Mouse (Mus musculus): ENCODE measurements around the gene Pcsk2.

Gene Pcsk2

GRCm38 (mm10) chr2:143739475-143740226 is 193.7 kb downstream of the Pcsk2 start:
- DNase-seq: no peak

DNA sequence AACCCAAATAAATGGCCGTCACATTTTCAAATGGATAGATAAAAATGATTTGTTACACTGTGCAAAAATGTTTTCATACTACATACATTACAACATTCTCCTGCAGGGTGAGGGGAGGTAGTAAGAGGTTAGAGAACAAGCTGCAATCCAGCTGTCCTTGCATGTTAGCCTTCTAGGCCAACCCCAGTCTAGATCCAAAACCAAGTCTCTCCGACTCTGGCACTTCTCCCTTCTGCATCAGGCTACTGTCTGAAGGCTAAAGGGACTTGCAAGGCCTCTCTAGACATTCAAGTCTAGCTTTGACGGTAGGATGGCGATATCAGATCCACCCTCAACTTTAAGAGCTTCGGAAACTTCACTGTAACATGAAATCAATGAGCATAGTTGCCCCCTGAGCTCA is 196.5 kb downstream of the Pcsk2 start:
- DNase-seq: no peak

DNA sequence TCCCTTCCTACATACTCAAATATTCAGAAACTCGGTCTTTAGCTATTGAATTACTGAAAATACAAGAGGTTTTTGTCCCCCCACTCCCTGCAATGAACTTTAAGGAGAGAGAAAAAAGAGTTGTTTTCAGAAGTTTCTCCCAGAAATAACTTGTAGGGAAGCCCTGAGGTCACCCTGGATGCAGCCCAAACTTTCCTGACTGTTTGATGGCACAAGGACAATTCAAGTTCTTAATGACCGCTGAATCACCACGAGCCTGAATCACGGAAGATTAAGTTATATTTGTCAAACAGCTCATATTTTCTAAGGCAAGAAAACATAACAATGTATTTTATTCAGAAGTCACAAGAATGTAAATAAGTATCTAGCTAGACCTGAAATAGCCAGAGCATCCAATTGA is 197.1 kb downstream of the Pcsk2 start:
- DNase-seq: no peak

DNA sequence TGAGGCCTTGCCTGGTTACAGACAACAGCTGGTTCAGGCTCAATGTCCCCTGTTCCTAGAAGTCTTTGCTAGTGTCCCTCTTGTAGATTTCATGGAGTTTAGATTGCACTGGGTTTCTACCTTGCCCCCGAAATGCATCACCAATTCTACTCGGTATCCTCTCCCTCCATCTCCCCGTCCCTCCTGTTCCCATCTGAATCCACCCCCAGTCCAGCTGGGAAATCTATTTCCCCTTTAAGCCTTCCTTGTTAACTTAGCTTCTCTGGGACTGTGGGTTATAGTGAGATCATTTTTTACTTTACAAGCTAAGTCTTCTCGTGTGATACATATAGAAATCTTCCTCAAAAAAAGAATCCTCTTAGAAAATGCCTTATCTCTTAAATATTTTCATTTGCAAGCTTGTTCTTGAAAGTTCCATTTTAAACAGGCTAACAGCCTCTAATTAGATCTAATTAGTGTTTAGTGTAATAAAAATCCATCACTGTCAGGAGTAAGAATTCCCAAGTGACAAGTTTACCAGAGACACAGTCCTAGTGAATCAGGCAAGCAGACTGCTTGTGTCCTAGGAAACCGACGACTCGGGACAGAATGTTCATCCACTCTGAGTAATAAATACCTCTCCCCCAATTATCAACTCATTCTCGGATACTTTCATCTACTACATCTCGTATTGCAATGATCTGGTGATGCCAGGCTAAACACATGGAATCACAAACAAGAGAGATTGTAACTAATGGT is 206.3 kb downstream of the Pcsk2 start:
- no peak for DNase-seq

DNA sequence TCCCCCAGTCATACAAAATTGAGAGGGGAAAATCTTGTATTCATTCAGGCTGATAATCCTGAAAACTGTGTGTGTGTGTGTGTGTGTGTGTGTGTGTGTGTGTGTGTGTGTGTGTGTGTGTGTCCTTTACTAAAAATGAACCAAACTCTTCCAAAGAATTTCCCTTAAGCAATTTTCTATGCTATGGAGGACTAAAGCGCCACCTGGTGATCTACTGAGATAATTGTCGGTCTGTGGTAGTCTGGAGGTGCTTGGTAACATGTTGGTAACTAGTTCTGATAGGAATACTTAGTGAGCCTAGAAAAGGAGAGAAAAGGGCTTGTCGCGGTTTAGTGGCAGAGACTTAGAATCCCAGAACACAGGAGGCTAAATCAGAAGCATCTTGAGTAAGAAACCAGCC is 230.5 kb downstream of the Pcsk2 start:
- peak; percentile 26 to 58 for DNase-seq

DNA sequence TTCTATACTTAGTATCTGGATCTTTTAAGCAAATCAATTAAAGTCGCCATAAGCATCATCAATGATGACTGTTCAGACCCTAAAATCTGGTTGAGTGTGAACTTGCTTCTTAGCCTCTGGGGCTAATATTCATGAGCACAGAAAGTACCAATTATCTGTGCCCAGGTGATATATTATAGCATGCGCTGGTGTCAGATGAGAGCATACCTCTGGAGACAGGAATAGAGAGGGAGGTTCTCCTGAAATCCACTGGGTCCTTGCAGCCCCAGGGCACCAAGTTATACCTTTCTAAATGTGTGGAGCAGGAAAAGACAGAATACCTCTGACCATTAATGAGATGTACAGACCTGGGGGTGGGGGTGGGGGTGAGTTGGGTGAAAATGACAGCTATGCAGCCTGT is 234.4 kb downstream of the Pcsk2 start:
- DNase-seq: no peak

DNA sequence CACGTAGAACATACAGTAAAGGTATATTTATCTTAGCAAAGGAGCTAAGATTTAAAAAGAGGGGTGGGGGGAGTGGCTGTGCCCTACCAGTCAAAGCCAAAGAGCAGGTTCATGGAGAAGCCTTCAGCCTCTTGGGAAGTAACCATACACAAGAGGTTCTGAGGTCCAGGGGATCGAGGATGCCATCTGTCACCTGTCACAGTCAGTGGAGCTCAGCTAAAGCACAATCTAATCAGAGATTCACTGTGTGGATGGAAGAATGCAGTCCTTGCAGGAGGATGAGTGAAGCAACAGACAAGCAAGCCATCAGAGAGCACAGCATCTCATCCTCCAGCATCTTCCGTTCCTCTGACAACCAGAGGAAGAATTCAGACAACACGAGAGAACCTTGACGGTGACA is 244.0 kb downstream of the Pcsk2 start:
- DNase-seq: no peak

GRCm38 (mm10) chr2:143795858-143796257 is 249.9 kb downstream of the Pcsk2 start:
- DNase-seq: no peak

- no peak for DNase-seq
Measured at GRCm38 (mm10) chr2:143796335-143797013, 250.5 kb downstream of the Pcsk2 start.

GRCm38 (mm10) chr2:143801097-143801496 is 255.1 kb downstream of the Pcsk2 start:
- DNase-seq: no peak

- no peak for DNase-seq
Measured at GRCm38 (mm10) chr2:143806140-143806923, 260.4 kb downstream of the Pcsk2 start.

GRCm38 (mm10) chr2:143806924-143807664 is 261.1 kb downstream of the Pcsk2 start:
- DNase-seq: no peak

GRCm38 (mm10) chr2:143808789-143809188 is 262.8 kb downstream of the Pcsk2 start:
- DNase-seq: no peak

DNA sequence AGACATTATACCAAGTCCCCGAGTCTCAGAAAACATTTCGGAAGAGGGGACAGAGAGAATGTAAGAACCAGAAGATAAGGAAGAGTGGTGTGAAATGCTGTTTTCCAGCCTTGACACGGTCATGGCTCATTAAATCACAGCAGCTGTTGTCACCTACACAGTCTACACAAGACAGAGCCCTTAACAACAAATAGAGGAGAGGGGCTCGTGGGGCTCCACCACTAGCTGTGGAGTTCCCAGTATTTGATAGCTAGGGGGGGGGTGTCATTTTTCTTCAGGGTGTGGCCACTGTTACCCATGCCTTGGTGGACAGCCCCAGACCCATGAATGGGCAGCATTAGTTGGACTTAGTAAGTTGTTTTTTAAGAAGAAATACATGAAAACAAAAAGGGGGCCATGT is 266.3 kb downstream of the Pcsk2 start:
- DNase-seq: no peak

- DNase-seq: no peak
Measured at GRCm38 (mm10) chr2:143813461-143813860, 267.5 kb downstream of the Pcsk2 start.

DNA sequence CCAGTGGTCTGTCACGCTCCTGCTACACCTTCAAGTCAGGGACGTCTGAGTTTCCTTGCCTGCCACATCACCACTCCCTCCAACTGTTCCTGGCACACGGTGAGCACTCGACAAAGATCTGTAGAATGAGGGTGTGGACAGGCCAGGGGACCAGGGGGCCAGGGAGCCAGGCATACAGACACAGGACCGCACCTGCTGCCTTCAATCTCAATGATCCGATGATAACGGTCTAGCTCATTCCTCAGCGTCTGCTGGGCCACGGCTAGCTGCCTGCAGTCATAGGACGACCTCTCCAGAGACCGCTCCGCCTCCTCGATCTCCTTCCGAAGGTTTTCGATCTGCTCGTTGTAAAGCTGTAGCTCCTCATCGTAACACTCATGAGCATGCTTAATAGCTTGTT is 285.7 kb downstream of the Pcsk2 start:
- DNase-seq: no peak

- DNase-seq: no peak
Measured at GRCm38 (mm10) chr2:143832721-143833120, 286.8 kb downstream of the Pcsk2 start.

GRCm38 (mm10) chr2:143834082-143834481 is 288.1 kb downstream of the Pcsk2 start:
- DNase-seq: no peak

DNA sequence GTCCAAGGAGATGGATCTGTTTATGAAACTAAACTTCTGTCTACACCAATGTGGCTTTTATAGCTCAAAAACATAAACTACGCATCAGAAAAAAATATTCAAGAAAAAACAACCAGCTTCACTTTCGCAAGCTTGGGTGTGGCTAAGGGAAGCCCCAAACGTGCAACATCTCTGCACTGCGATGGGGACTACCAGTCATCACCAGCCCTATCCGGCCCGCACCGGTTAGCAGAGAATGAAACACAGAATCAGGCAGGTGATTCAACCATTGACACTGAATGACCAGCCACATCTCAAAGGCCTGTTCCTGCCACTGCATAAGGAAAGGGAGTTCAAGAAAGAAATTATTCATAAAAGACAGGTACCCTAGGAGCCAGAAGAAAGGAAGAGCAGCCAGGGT is 289.9 kb downstream of the Pcsk2 start:
- DNase-seq: no peak

DNA sequence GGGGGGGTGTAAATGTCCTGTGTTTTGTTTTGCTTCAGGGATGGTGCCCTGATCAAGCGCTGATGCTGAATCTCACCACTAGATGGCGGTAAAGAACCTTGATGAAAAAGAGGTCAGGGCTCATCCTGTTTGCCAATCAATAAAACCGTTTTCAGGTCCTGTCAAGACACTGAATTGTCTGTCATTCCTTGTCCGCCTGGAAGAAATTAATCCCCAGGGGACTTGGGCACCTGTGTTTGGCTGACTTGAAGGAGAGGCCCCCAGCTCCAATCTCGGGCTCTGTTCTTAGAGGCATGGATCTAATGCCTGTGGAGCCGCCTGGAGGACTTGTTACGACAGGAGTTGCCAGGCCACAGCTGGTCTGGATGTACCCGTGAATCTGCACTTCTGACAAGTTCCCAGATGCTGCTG is 291.3 kb downstream of the Pcsk2 start:
- peak; percentile 64 to 80 for DNase-seq

DNA sequence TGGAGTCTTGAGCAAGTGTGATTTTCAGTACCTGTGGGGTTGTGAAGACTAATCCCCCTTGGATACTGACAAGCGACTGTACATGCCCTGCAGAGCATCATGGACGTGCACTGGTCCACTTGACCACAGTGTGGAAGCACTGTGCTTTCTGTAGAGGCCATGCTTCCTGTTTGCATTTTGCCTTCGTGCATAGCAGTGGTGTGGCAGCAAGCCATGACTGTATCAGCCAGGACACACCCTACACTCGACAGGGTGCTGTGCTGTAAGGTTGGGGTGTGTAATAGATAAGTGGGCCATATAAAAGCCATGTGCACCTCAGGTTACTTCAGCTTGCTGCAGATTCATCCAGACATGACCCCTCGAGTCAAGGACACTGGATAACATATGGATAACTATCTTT is 292.7 kb downstream of the Pcsk2 start:
- no peak for DNase-seq

GRCm38 (mm10) chr2:143839458-143839857 is 293.5 kb downstream of the Pcsk2 start:
- DNase-seq: no peak
